Mouse (Mus musculus): Measurements from ENCODE around the gene Mas1. TPM values are rescaled to one million over a fixed set of nuclear protein-coding genes. Genes with fewer than 3 reads are reported as not detected.

The Mas1 gene
- polyA plus RNA-seq, 1 experiment: not detected

GRCm38 (mm10) chr17:12845862-12846261 is 22.1 kb downstream of the Mas1 start:
- no peaks in the 10 kb centered on the region for H3K79me2 ChIP-seq (ENCODE audit: control insufficient read depth, insufficient read depth)
- TF ChIP-seq USF1 (IDR thresholded peaks at IDR 0.05; ENCODE audit: low read depth) (no peak), MYOD1 (IDR thresholded peaks at IDR 0.05; ENCODE audit: control insufficient read depth, insufficient read length, low read depth) (no peak), CTCF (IDR thresholded peaks at IDR 0.05; ENCODE audit: control insufficient read depth, insufficient read depth, insufficient read length) (no peak), FOSL1 (IDR thresholded peaks at IDR 0.05; ENCODE audit: insufficient read depth, low read length, poor library complexity, severe bottlenecking) (no peak), CEBPB (IDR thresholded peaks at IDR 0.05; ENCODE audit: low read depth) (no peak), MYOG (IDR thresholded peaks at IDR 0.05; ENCODE audit: control insufficient read depth, extremely low read depth, insufficient read length) (no peak)
- no peaks in the 10 kb centered on the region for H3K36me3 ChIP-seq (ENCODE audit: control insufficient read depth, insufficient read depth)
- no peak overlapping the region for H3K4me3 ChIP-seq (ENCODE audit: insufficient read depth, poor library complexity, severe bottlenecking)
- H3K79me3 ChIP-seq (ENCODE audit: low read depth): no peaks in the 10 kb centered on the region
- peaks cover 12% of the 10 kb centered on the region for H3K27me3 ChIP-seq (ENCODE audit: control insufficient read depth, insufficient read depth, insufficient read length)
- H3ac ChIP-seq (ENCODE audit: control insufficient read depth, insufficient read length, low read depth): no peak overlapping the region

- peaks cover 11% of the 10 kb centered on the region for H3K27me3 ChIP-seq (ENCODE audit: control insufficient read depth, insufficient read depth, insufficient read length)
- H3K36me3 ChIP-seq (ENCODE audit: control insufficient read depth, insufficient read depth): no peaks in the 10 kb centered on the region
- H3K79me3 ChIP-seq (ENCODE audit: low read depth): no peaks in the 10 kb centered on the region
- TF ChIP-seq CEBPB (IDR thresholded peaks at IDR 0.05; ENCODE audit: low read depth) (no peak), USF1 (IDR thresholded peaks at IDR 0.05; ENCODE audit: low read depth) (no peak), CTCF (IDR thresholded peaks at IDR 0.05; ENCODE audit: control insufficient read depth, insufficient read depth, insufficient read length) (no peak), MAX (IDR thresholded peaks at IDR 0.05) (no peak), MYOD1 (IDR thresholded peaks at IDR 0.05; ENCODE audit: control insufficient read depth, insufficient read length, low read depth) (no peak), MYOG (IDR thresholded peaks at IDR 0.05; ENCODE audit: control insufficient read depth, extremely low read depth, insufficient read length) (no peak), FOSL1 (IDR thresholded peaks at IDR 0.05; ENCODE audit: insufficient read depth, low read length, poor library complexity, severe bottlenecking) (no peak)
- H3ac ChIP-seq (ENCODE audit: control insufficient read depth, insufficient read length, low read depth): no peak overlapping the region
- no peaks in the 10 kb centered on the region for H3K79me2 ChIP-seq (ENCODE audit: control insufficient read depth, insufficient read depth)
- H3K4me3 ChIP-seq (ENCODE audit: insufficient read depth, poor library complexity, severe bottlenecking): no peak overlapping the region
These were observed 23.4 kb downstream of the Mas1 start for GRCm38 (mm10) chr17:12844540-12844939.

GRCm38 (mm10) chr17:12843826-12844225 is 24.1 kb downstream of the Mas1 start:
- no peak overlapping the region for H3K4me3 ChIP-seq (ENCODE audit: insufficient read depth, poor library complexity, severe bottlenecking)
- H3K79me2 ChIP-seq (ENCODE audit: control insufficient read depth, insufficient read depth): no peaks in the 10 kb centered on the region
- H3K27me3 ChIP-seq (ENCODE audit: control insufficient read depth, insufficient read depth, insufficient read length): peaks cover 14% of the 10 kb centered on the region
- no peaks in the 10 kb centered on the region for H3K79me3 ChIP-seq (ENCODE audit: low read depth)
- no peaks in the 10 kb centered on the region for H3K36me3 ChIP-seq (ENCODE audit: control insufficient read depth, insufficient read depth)
- H3ac ChIP-seq (ENCODE audit: control insufficient read depth, insufficient read length, low read depth): no peak overlapping the region
- TF ChIP-seq CTCF (IDR thresholded peaks at IDR 0.05; ENCODE audit: control insufficient read depth, insufficient read depth, insufficient read length) (no peak), CEBPB (IDR thresholded peaks at IDR 0.05; ENCODE audit: low read depth) (no peak), MYOD1 (IDR thresholded peaks at IDR 0.05; ENCODE audit: control insufficient read depth, insufficient read length, low read depth) (no peak), USF1 (IDR thresholded peaks at IDR 0.05; ENCODE audit: low read depth) (no peak), MAX (IDR thresholded peaks at IDR 0.05) (no peak), MYOG (IDR thresholded peaks at IDR 0.05; ENCODE audit: control insufficient read depth, extremely low read depth, insufficient read length) (no peak), FOSL1 (IDR thresholded peaks at IDR 0.05; ENCODE audit: insufficient read depth, low read length, poor library complexity, severe bottlenecking) (no peak)

- no peaks in the 10 kb centered on the region for H3K36me3 ChIP-seq (ENCODE audit: control insufficient read depth, insufficient read depth)
- H3K27me3 ChIP-seq (ENCODE audit: control insufficient read depth, insufficient read depth, insufficient read length): peaks cover 11% of the 10 kb centered on the region
- no peak overlapping the region for H3ac ChIP-seq (ENCODE audit: control insufficient read depth, insufficient read length, low read depth)
- TF ChIP-seq MYOD1 (IDR thresholded peaks at IDR 0.05; ENCODE audit: control insufficient read depth, insufficient read length, low read depth) (no peak), USF1 (IDR thresholded peaks at IDR 0.05; ENCODE audit: low read depth) (no peak), MAX (IDR thresholded peaks at IDR 0.05) (no peak), FOSL1 (IDR thresholded peaks at IDR 0.05; ENCODE audit: insufficient read depth, low read length, poor library complexity, severe bottlenecking) (no peak), MYOG (IDR thresholded peaks at IDR 0.05; ENCODE audit: control insufficient read depth, extremely low read depth, insufficient read length) (no peak), CTCF (IDR thresholded peaks at IDR 0.05; ENCODE audit: control insufficient read depth, insufficient read depth, insufficient read length) (no peak)
- H3K4me3 ChIP-seq (ENCODE audit: insufficient read depth, poor library complexity, severe bottlenecking): no peak overlapping the region
- no peaks in the 10 kb centered on the region for H3K79me3 ChIP-seq (ENCODE audit: low read depth)
- no peaks in the 10 kb centered on the region for H3K79me2 ChIP-seq (ENCODE audit: control insufficient read depth, insufficient read depth)
These were observed 28.3 kb downstream of the Mas1 start for GRCm38 (mm10) chr17:12839475-12840267.

GRCm38 (mm10) chr17:12835738-12836137 is 32.2 kb downstream of the Mas1 start:
- Histone ChIP-seq H3K79me3 (ENCODE audit: low read depth) (no peaks in the 10 kb centered on the region), H3K36me3 (ENCODE audit: control insufficient read depth, insufficient read depth) (no peaks in the 10 kb centered on the region), H3K79me2 (ENCODE audit: control insufficient read depth, insufficient read depth) (no peaks in the 10 kb centered on the region), H3K4me3 (ENCODE audit: insufficient read depth, poor library complexity, severe bottlenecking) (no peak overlapping the region), H3K27me3 (ENCODE audit: control insufficient read depth, insufficient read depth, insufficient read length) (peaks cover 11% of the 10 kb centered on the region), H3ac (ENCODE audit: control insufficient read depth, insufficient read length, low read depth) (no peak overlapping the region)
- no peak for TF ChIP-seq MYOD1 (IDR thresholded peaks at IDR 0.05; ENCODE audit: control insufficient read depth, insufficient read length, low read depth)
- TF ChIP-seq FOSL1 (IDR thresholded peaks at IDR 0.05; ENCODE audit: insufficient read depth, low read length, poor library complexity, severe bottlenecking): no peak
- TF ChIP-seq CEBPB (IDR thresholded peaks at IDR 0.05; ENCODE audit: low read depth): no peak
- TF ChIP-seq MYOG (IDR thresholded peaks at IDR 0.05; ENCODE audit: control insufficient read depth, extremely low read depth, insufficient read length): no peak
- TF ChIP-seq CTCF (IDR thresholded peaks at IDR 0.05; ENCODE audit: control insufficient read depth, insufficient read depth, insufficient read length): no peak
- no peak for TF ChIP-seq USF1 (IDR thresholded peaks at IDR 0.05; ENCODE audit: low read depth)
- TF ChIP-seq MAX (IDR thresholded peaks at IDR 0.05): no peak
